Mouse (Mus musculus) left cerebral cortex, postnatal 10 days (tissue): ENCODE results near the gene Stat1. TPM values are rescaled to one million over a fixed set of nuclear protein-coding genes. Genes with fewer than 3 reads are reported as not detected.

Source experiments
- DNase-seq, 2 experiments: peaks; one replicate each; pipeline ENCODE4 v3.0.0; 2021 to 2022; ENCODE audit warnings: low spot score in 2 of 2, mixed read lengths in 1 of 2; ENCODE audit errors: extremely low spot score in 1 of 2
- intact Hi-C: fragments of 180-260 bp; cut with DNase I; formaldehyde crosslinking; loops from one replicate; pipeline ENCODE4 v1.15.1; 2025
- total RNA-seq, 2 experiments: library from RNA; stranded (reverse); gene quantifications; 2 replicates each; pipeline ENCODE4 v1.2.3; 2021

Gene Stat1
- total RNA-seq, 2 experiments from 2014 or later, result 10.8 to 11.6 TPM

GRCm38 (mm10) chr1:52152369-52152768, 33.1 kb downstream of the Stat1 start:
- intact Hi-C loops, result no loop called here
- no peak for DNase-seq

GRCm38 (mm10) chr1:52152936-52153335, 33.7 kb downstream of the Stat1 start:
- intact Hi-C loops, result no loop called here
- no peak for DNase-seq

GRCm38 (mm10) chr1:52154890-52155289, 35.6 kb downstream of the Stat1 start:
- no peak for DNase-seq
- intact Hi-C loops, result no loop called here

GRCm38 (mm10) chr1:52156351-52156750, 37.1 kb downstream of the Stat1 start:
- DNase-seq, result no peak
- intact Hi-C loops, result no loop called here

- intact Hi-C loops, result no loop called here
Observed at GRCm38 (mm10) chr1:52158040-52158439, 38.8 kb downstream of the Stat1 start.

GRCm38 (mm10) chr1:52158490-52159381, 39.5 kb downstream of the Stat1 start:
- intact Hi-C loops, result no loop called here
- DNase-seq, result no peak

More at GRCm38 (mm10) chr1:52158040-52158439, 38.8 kb downstream of the Stat1 start:
- DNase-seq, result no peak

GRCm38 (mm10) chr1:52161151-52161550, 41.9 kb downstream of the Stat1 start:
- no peak for DNase-seq
- intact Hi-C loops, result no loop called here

GRCm38 (mm10) chr1:52163707-52164457, 44.6 kb downstream of the Stat1 start:
- intact Hi-C loops, result no loop called here
- no peak for DNase-seq

- DNase-seq, result peak in 1 of 2 experiments; percentile 53
- intact Hi-C loops, result no loop called here
Observed at GRCm38 (mm10) chr1:52166652-52167220, 47.5 kb downstream of the Stat1 start.

- DNase-seq, result no peak
- intact Hi-C loops, result no loop called here
Observed at GRCm38 (mm10) chr1:52170057-52170456, 50.8 kb downstream of the Stat1 start.

GRCm38 (mm10) chr1:52170747-52171146, 51.5 kb downstream of the Stat1 start:
- DNase-seq, result no peak
- intact Hi-C loops, result no loop called here

- intact Hi-C loops, result no loop called here
- no peak for DNase-seq
Observed at GRCm38 (mm10) chr1:52171271-52171670, 52.0 kb downstream of the Stat1 start.

- intact Hi-C loops, result no loop called here
- DNase-seq, result no peak
Observed at GRCm38 (mm10) chr1:52175321-52175720, 56.1 kb downstream of the Stat1 start.

- intact Hi-C loops, result no loop called here
- DNase-seq, result no peak
Observed at GRCm38 (mm10) chr1:52175983-52176382, 56.7 kb downstream of the Stat1 start.

GRCm38 (mm10) chr1:52176999-52177398, 57.8 kb downstream of the Stat1 start:
- DNase-seq, result no peak
- intact Hi-C loops, result no loop called here

- intact Hi-C loops, result no loop called here
- DNase-seq, result no peak
Observed at GRCm38 (mm10) chr1:52179939-52180568, 60.8 kb downstream of the Stat1 start.

- intact Hi-C loops, result no loop called here
- DNase-seq, result no peak
Observed at GRCm38 (mm10) chr1:52181994-52182393, 62.8 kb downstream of the Stat1 start.

GRCm38 (mm10) chr1:52182992-52183391, 63.8 kb downstream of the Stat1 start:
- no peak for DNase-seq
- intact Hi-C loops, result no loop called here
